Mouse (Mus musculus): ENCODE results near the gene Igfals. TPM values are rescaled to one million over a fixed set of nuclear protein-coding genes. Genes with fewer than 3 reads are reported as not detected.

Gene Igfals
- 1 to 10 TPM; 1.0 to 1.2 TPM for total RNA-seq (2023)

GRCm38 (mm10) chr17:24865776-24866175 lies at the start of gene Igfals:
TSS of gene Igfals (plus strand) at chr17:24865997.

GRCm38 (mm10) chr17:24839842-24840241 lies 26.0 kb upstream of the Igfals start, which contains the start of gene Hagh:
TSS of gene Hagh (plus strand) at chr17:24840143.

GRCm38 (mm10) chr17:24850065-24850772 lies 15.6 kb upstream of the Igfals start, which contains the start of gene Fahd1:
TSS of gene Fahd1 (minus strand) at chr17:24850364.

GRCm38 (mm10) chr17:24886134-24886931 lies 20.5 kb downstream of the Igfals start, which contains the start of the genes Nubp2 and Spsb3:
TSS of gene Nubp2 (minus strand) at chr17:24886349.
TSS of gene Spsb3 (plus strand) at chr17:24886643.

GRCm38 (mm10) chr17:24894995-24895547 lies 29.3 kb downstream of the Igfals start, which contains the start of the genes Eme2 and Mrps34:
TSS of gene Eme2 (minus strand) at chr17:24895087.
TSS of gene Mrps34 (plus strand) at chr17:24895116.

GRCm38 (mm10) chr17:24896241-24896992 lies 30.6 kb downstream of the Igfals start, which contains the start of gene Nme3:
TSS of gene Nme3 (plus strand) at chr17:24896500.

Other genes with a start within 250 kb of the Igfals start
- 10 to 100 TPM; 58.4 to 76.0 TPM for gene Tsc2, start 233.4 kb upstream of the Igfals start, total RNA-seq (2023)
- gene Nthl1, start 233.3 kb upstream of the Igfals start, total RNA-seq (2023), result 1 to 10 TPM; 4.3 to 5.2 TPM
- not detected for gene Slc9a3r2, start 215.7 kb upstream of the Igfals start, total RNA-seq (2023)
- not detected for gene Npw, start 207.5 kb upstream of the Igfals start, total RNA-seq (2023)
- gene Zfp598, start 196.3 kb upstream of the Igfals start, total RNA-seq (2023), result 10 to 100 TPM; 63.7 to 67.1 TPM
- gene Syngr3, start 176.0 kb upstream of the Igfals start, total RNA-seq (2023), result under 1 TPM in 1 of 2 experiments, not detected in 1; 0.47 TPM
- 10 to 100 TPM; 20.5 to 22.8 TPM for gene Gfer, start 169.8 kb upstream of the Igfals start, total RNA-seq (2023)
- 1 to 10 TPM; 2.4 to 5.0 TPM for gene Noxo1, start 169.8 kb upstream of the Igfals start, total RNA-seq (2023)
- 10 to 100 TPM; 27.4 to 33.3 TPM for gene Tbl3, start 158.3 kb upstream of the Igfals start, total RNA-seq (2023)
- gene Rnf151, start 147.9 kb upstream of the Igfals start, total RNA-seq (2023), result not detected
- gene Rps2, start 147.9 kb upstream of the Igfals start, total RNA-seq (2023), result 1,000 to 10,000 TPM; 1,514 to 1,529 TPM
- 10 to 100 TPM; 64.9 to 73.3 TPM for gene Ndufb10, start 141.5 kb upstream of the Igfals start, total RNA-seq (2023)
- gene Rpl3l, start 138.2 kb upstream of the Igfals start, total RNA-seq (2023), result under 1 TPM in 1 of 2 experiments, not detected in 1; 0.56 TPM
- 10 to 100 TPM; 29.5 to 43.8 TPM for gene Msrb1, start 129.4 kb upstream of the Igfals start, total RNA-seq (2023)
- not detected for gene Hs3st6, start 113.0 kb upstream of the Igfals start, total RNA-seq (2023)
- gene Meiob, start 61.7 kb upstream of the Igfals start, total RNA-seq (2023), result not detected
- gene Hagh, start 25.9 kb upstream of the Igfals start, total RNA-seq (2023), result 10 to 100 TPM; 27.1 to 30.0 TPM
- 1 to 10 TPM; 1.6 to 2.0 TPM for gene Fahd1, start 15.6 kb upstream of the Igfals start, total RNA-seq (2023)
- gene Nubp2, start 20.4 kb downstream of the Igfals start, total RNA-seq (2023), result 10 to 100 TPM; 68.0 to 72.7 TPM
- 10 to 100 TPM; 33.6 to 34.4 TPM for gene Spsb3, start 20.6 kb downstream of the Igfals start, total RNA-seq (2023)
- 10 to 100 TPM; 64.6 to 66.7 TPM for gene Eme2, start 29.1 kb downstream of the Igfals start, total RNA-seq (2023)
- gene Mrps34, start 29.1 kb downstream of the Igfals start, total RNA-seq (2023), result 10 to 100 TPM; 38.9 to 45.1 TPM
- 10 to 100 TPM; 18.5 to 30.4 TPM for gene Nme3, start 30.5 kb downstream of the Igfals start, total RNA-seq (2023)
- 100 to 1,000 TPM; 222 to 255 TPM for gene Mapk8ip3, start 71.0 kb downstream of the Igfals start, total RNA-seq (2023)
- gene Jpt2, start 94.7 kb downstream of the Igfals start, total RNA-seq (2023), result 10 to 100 TPM; 20.0 to 29.0 TPM
- gene Cramp1l, start 149.8 kb downstream of the Igfals start, total RNA-seq (2023), result 10 to 100 TPM; 35.4 to 46.2 TPM
- gene Ift140, start 150.1 kb downstream of the Igfals start, total RNA-seq (2023), result 10 to 100 TPM; 23.8 to 24.9 TPM
- gene Tmem204, start 217.6 kb downstream of the Igfals start, total RNA-seq (2023), result not detected
- 10 to 100 TPM; 39.2 to 46.6 TPM for gene Telo2, start 250.0 kb downstream of the Igfals start, total RNA-seq (2023)